Mouse (Mus musculus): ENCODE results near the gene Hmcn2. TPM values are rescaled to one million over a fixed set of nuclear protein-coding genes. Genes with fewer than 3 reads are reported as not detected.
A peak's percentile ranks its signal among the peaks of the same experiment; 100 is the strongest.

The Hmcn2 gene
- polyA plus RNA-seq, 1 experiment from 2014 or later: 1.0 TPM

DNA sequence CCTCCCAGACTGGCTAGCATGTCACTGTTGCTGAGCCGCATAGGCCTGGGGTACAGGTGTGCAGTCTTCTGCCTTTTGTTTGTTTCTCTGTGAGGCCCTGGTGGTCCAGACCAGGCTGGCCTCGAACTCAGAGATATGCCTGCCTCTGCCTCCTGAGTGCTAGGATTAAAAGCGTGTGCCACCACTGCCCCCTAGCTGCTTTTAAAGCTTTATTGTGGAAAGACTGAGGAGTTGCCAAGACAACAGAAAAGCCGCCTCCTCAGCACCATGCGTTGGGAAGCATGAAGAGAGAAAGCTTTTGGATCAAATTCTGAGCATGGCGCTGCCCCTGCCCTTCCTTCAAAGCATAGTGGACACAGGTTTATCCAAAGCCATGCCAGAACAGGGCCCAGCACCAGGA lies 194.6 kb downstream of the Hmcn2 start:
- no peak overlapping the region for H3K9ac ChIP-seq (ENCODE audit: low read depth, low read length)
- no peaks in the 10 kb centered on the region for H3K36me3 ChIP-seq (ENCODE audit: insufficient read depth, low read length)
- H3K4me2 ChIP-seq (ENCODE audit: low read length): no peak overlapping the region
- DNase-seq (ENCODE audit: low spot score) (no peak), ATAC-seq (replicated peaks; ENCODE audit: low FRiP score, low read depth) (no peak)
- no peak overlapping the region for H3K4me3 ChIP-seq (replicated peaks; ENCODE audit: low read depth, low read length)
- no peaks in the 10 kb centered on the region for H3K9me3 ChIP-seq (replicated peaks; ENCODE audit: low read length)
- no peak overlapping the region for H3K27ac ChIP-seq
- peak; percentile 11; the same call in 1 of the 2 replicates for TF ChIP-seq CTCF (IDR thresholded peaks at IDR 0.05; ENCODE audit: low read depth)
- H3K4me1 ChIP-seq (replicated peaks; ENCODE audit: insufficient read depth, low read length): no peaks in the 10 kb centered on the region
- WGBS: 96% methylated on average over 6 of the region's 6 CpGs
- H3K27me3 ChIP-seq (ENCODE audit: insufficient read depth, low read length): no peaks in the 10 kb centered on the region

Other genes starting within 250 kb of the Hmcn2 start
- gene Fnbp1, start 172.4 kb upstream of the Hmcn2 start, polyA plus RNA-seq (2015; fragmentation: Nextera tagmentation; extraction: Ambion mirVana): 12.3 and 14.0 TPM in 2 replicates
- 30.7 and 32.3 TPM in 2 replicates for gene Gpr107, start 162.1 kb upstream of the Hmcn2 start, polyA plus RNA-seq (2015; fragmentation: Nextera tagmentation; extraction: Ambion mirVana)
- 23.5 and 26.3 TPM in 2 replicates for gene Ncs1, start 68.6 kb upstream of the Hmcn2 start, polyA plus RNA-seq (2015; fragmentation: Nextera tagmentation; extraction: Ambion mirVana)
- gene Ass1, start 155.8 kb downstream of the Hmcn2 start, polyA plus RNA-seq (2015; fragmentation: Nextera tagmentation; extraction: Ambion mirVana): 319 and 427 TPM in 2 replicates